Mouse (Mus musculus) spleen, adult 2 months (tissue): ENCODE data around the gene Glt28d2.

ENCODE experiments used
- CTCF ChIP-seq: fragments of 200-500 bp; IDR thresholded peaks from 2 replicates; pipeline ENCODE4 v1.5.1; 2011; ENCODE audit warnings: mild to moderate bottlenecking, inconsistent platforms; ENCODE audit not compliant: insufficient read depth, insufficient read length, insufficient replicate concordance; ENCODE audit errors: extremely low read depth
- POLR2A ChIP-seq: fragments of 200-500 bp; IDR thresholded peaks from 2 replicates; pipeline ENCODE4 v1.6.1; 2011; ENCODE audit warnings: low read depth, low read length, inconsistent platforms

DNA sequence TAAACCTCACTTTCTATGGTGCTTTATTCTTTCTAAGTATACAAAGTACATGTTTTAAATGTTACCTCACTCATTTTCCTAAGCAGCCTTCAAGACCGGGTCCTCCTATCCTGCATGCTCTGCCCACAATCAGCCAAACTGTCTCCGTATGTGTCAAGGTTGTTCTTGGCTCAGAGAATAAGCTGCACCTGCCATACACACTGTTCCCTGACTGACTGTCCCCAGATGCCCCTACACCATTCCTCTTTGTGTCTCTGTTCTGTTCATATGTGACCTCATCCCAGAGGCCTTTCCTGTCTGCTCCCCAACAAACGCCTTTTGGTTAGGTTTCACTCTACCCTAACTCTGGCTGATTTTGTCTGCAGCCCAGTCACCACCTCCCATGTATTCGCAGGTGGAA, 60.0 kb downstream of the Glt28d2 start:
- no peak for TF ChIP-seq POLR2A
- no peak for TF ChIP-seq CTCF
